Mouse (Mus musculus): ENCODE data around the gene Neurl3. TPM values are rescaled to one million over a fixed set of nuclear protein-coding genes. Genes with fewer than 3 reads are reported as not detected.
A peak's percentile ranks its signal among the peaks of the same experiment; 100 is the strongest.

Gene Neurl3
- 140 and 142 TPM in 2 replicates for total RNA-seq (2014; fragmentation: Nextera tagmentation)
- 91.7 and 120 TPM in 2 replicates for total RNA-seq (2017)
- polyA plus RNA-seq (2012): 35.1 and 38.7 TPM in 2 replicates

GRCm38 (mm10) chr1:36274455-36274854 lies at the start of gene Neurl3:
Neurl3 (minus strand) TSS chr1:36274679.
- TF ChIP-seq CTCF (IDR thresholded peaks at IDR 0.05; ENCODE audit: low read depth, low read length) (no peak), TAL1 (conservative IDR thresholded peaks at IDR 0.05; ENCODE audit: low read depth, low read length) (no peak), GATA1 (IDR thresholded peaks at IDR 0.05; ENCODE audit: borderline replicate concordance, low read length) (no peak), POLR2AphosphoS5 (IDR thresholded peaks at IDR 0.05; ENCODE audit: insufficient replicate concordance, low read depth, low read length) (no peak), GATA2 (IDR thresholded peaks at IDR 0.05; ENCODE audit: borderline replicate concordance, low read depth, low read length) (no peak)
- Histone ChIP-seq H3K27me3 (ENCODE audit: insufficient read depth, low read length) (no peaks in the 10 kb centered on the region), H3K9me3 (replicated peaks) (peaks cover 13% of the 10 kb centered on the region), H3K36me3 (replicated peaks) (peaks cover 29% of the 10 kb centered on the region), H3K4me3 (ENCODE audit: low read depth, low read length) (peak within 1 kb of the TSS; percentile 73), H3K4me1 (ENCODE audit: insufficient read depth, low read depth, low read length) (peaks cover 85% of the 10 kb centered on the region)
- no peak for ATAC-seq (ENCODE audit: extremely low read depth, insufficient number of reproducible peaks, low FRiP score, poor library complexity, severe bottlenecking)
- no peak for DNase-seq (ENCODE audit: low spot score)

- ATAC-seq (ENCODE audit: extremely low read depth, insufficient number of reproducible peaks, low FRiP score, poor library complexity, severe bottlenecking) (no peak), DNase-seq (ENCODE audit: low spot score) (peak; percentile 52)
- Histone ChIP-seq H3K27me3 (ENCODE audit: insufficient read depth, low read length) (no peaks in the 10 kb centered on the region), H3K36me3 (replicated peaks) (peaks cover 62% of the 10 kb centered on the region), H3K9me3 (replicated peaks) (no peaks in the 10 kb centered on the region), H3K4me3 (ENCODE audit: low read depth, low read length) (no peak overlapping the region), H3K4me1 (ENCODE audit: insufficient read depth, low read depth, low read length) (no peaks in the 10 kb centered on the region; the same call in 1 of the 2 replicates)
- TF ChIP-seq CTCF (IDR thresholded peaks at IDR 0.05; ENCODE audit: low read depth, low read length): no peak; the same call in 1 of the 2 replicates
- no peak for TF ChIP-seq GATA1 (IDR thresholded peaks at IDR 0.05; ENCODE audit: borderline replicate concordance, low read length)
- TF ChIP-seq TAL1 (conservative IDR thresholded peaks at IDR 0.05; ENCODE audit: low read depth, low read length): no peak
Observed at GRCm38 (mm10) chr1:36323746-36324448, 49.4 kb upstream of the Neurl3 start.

GRCm38 (mm10) chr1:36323076-36323475 lies 48.6 kb upstream of the Neurl3 start:
- H3K9me3 ChIP-seq (replicated peaks): no peaks in the 10 kb centered on the region
- ATAC-seq (ENCODE audit: extremely low read depth, insufficient number of reproducible peaks, low FRiP score, poor library complexity, severe bottlenecking): no peak
- peaks cover 71% of the 10 kb centered on the region for H3K36me3 ChIP-seq (replicated peaks)
- no peak for DNase-seq (ENCODE audit: low spot score)
- TF ChIP-seq GATA2 (IDR thresholded peaks at IDR 0.05; ENCODE audit: borderline replicate concordance, low read depth, low read length) (no peak), POLR2AphosphoS5 (IDR thresholded peaks at IDR 0.05; ENCODE audit: insufficient replicate concordance, low read depth, low read length) (no peak), TAL1 (conservative IDR thresholded peaks at IDR 0.05; ENCODE audit: low read depth, low read length) (no peak), CTCF (IDR thresholded peaks at IDR 0.05; ENCODE audit: low read depth, low read length) (no peak), GATA1 (IDR thresholded peaks at IDR 0.05; ENCODE audit: borderline replicate concordance, low read length) (no peak)
- H3K27me3 ChIP-seq (ENCODE audit: insufficient read depth, low read length): no peaks in the 10 kb centered on the region
- no peak overlapping the region for H3K4me3 ChIP-seq (ENCODE audit: low read depth, low read length)
- H3K4me1 ChIP-seq (ENCODE audit: insufficient read depth, low read depth, low read length): no peaks in the 10 kb centered on the region; the same call in 1 of the 2 replicates

- TF ChIP-seq CTCF (IDR thresholded peaks at IDR 0.05; ENCODE audit: low read depth, low read length): no peak
- no peak for TF ChIP-seq GATA2 (IDR thresholded peaks at IDR 0.05; ENCODE audit: borderline replicate concordance, low read depth, low read length)
- no peak for TF ChIP-seq GATA1 (IDR thresholded peaks at IDR 0.05; ENCODE audit: borderline replicate concordance, low read length)
- TF ChIP-seq TAL1 (conservative IDR thresholded peaks at IDR 0.05; ENCODE audit: low read depth, low read length): no peak
- no peak for TF ChIP-seq POLR2AphosphoS5 (IDR thresholded peaks at IDR 0.05; ENCODE audit: insufficient replicate concordance, low read depth, low read length)
- H3K9me3 ChIP-seq (replicated peaks): no peaks in the 10 kb centered on the region
- ATAC-seq (ENCODE audit: extremely low read depth, insufficient number of reproducible peaks, low FRiP score, poor library complexity, severe bottlenecking): peak; percentile 3; the same call in 1 of the 2 replicates
- H3K27me3 ChIP-seq (ENCODE audit: insufficient read depth, low read length): no peaks in the 10 kb centered on the region; the same call in 1 of the 2 replicates
- H3K36me3 ChIP-seq (replicated peaks): peaks cover 72% of the 10 kb centered on the region
- H3K4me1 ChIP-seq (ENCODE audit: insufficient read depth, low read depth, low read length): peaks cover 2% of the 10 kb centered on the region; the same call in 1 of the 2 replicates
- DNase-seq (ENCODE audit: low spot score): no peak
- no peak overlapping the region for H3K4me3 ChIP-seq (ENCODE audit: low read depth, low read length)
Observed at GRCm38 (mm10) chr1:36321829-36322573, 47.5 kb upstream of the Neurl3 start.

- no peaks in the 10 kb centered on the region for H3K9me3 ChIP-seq (replicated peaks)
- DNase-seq (ENCODE audit: low spot score): no peak
- peaks cover 80% of the 10 kb centered on the region for H3K36me3 ChIP-seq (replicated peaks)
- no peak overlapping the region for H3K4me3 ChIP-seq (ENCODE audit: low read depth, low read length)
- H3K27me3 ChIP-seq (ENCODE audit: insufficient read depth, low read length): no peaks in the 10 kb centered on the region; the same call in 1 of the 2 replicates
- peaks cover 2% of the 10 kb centered on the region; the same call in 1 of the 2 replicates for H3K4me1 ChIP-seq (ENCODE audit: insufficient read depth, low read depth, low read length)
- TF ChIP-seq CTCF (IDR thresholded peaks at IDR 0.05; ENCODE audit: low read depth, low read length) (no peak), POLR2AphosphoS5 (IDR thresholded peaks at IDR 0.05; ENCODE audit: insufficient replicate concordance, low read depth, low read length) (no peak), GATA2 (IDR thresholded peaks at IDR 0.05; ENCODE audit: borderline replicate concordance, low read depth, low read length) (no peak), TAL1 (conservative IDR thresholded peaks at IDR 0.05; ENCODE audit: low read depth, low read length) (no peak), GATA1 (IDR thresholded peaks at IDR 0.05; ENCODE audit: borderline replicate concordance, low read length) (no peak)
- ATAC-seq (ENCODE audit: extremely low read depth, insufficient number of reproducible peaks, low FRiP score, poor library complexity, severe bottlenecking): no peak
Observed at GRCm38 (mm10) chr1:36321164-36321563, 46.7 kb upstream of the Neurl3 start.

GRCm38 (mm10) chr1:36315776-36316100 lies 41.3 kb upstream of the Neurl3 start:
- DNase-seq (ENCODE audit: low spot score): no peak
- Histone ChIP-seq H3K27me3 (ENCODE audit: insufficient read depth, low read length) (no peaks in the 10 kb centered on the region; the same call in 1 of the 2 replicates), H3K9me3 (replicated peaks) (no peaks in the 10 kb centered on the region), H3K36me3 (replicated peaks) (peaks cover 95% of the 10 kb centered on the region), H3K4me3 (ENCODE audit: low read depth, low read length) (no peak overlapping the region), H3K4me1 (ENCODE audit: insufficient read depth, low read depth, low read length) (peaks cover 24% of the 10 kb centered on the region)
- TF ChIP-seq GATA1 (IDR thresholded peaks at IDR 0.05; ENCODE audit: borderline replicate concordance, low read length) (no peak), TAL1 (conservative IDR thresholded peaks at IDR 0.05; ENCODE audit: low read depth, low read length) (no peak), CTCF (IDR thresholded peaks at IDR 0.05; ENCODE audit: low read depth, low read length) (0 out of 2 replicates have a peak, but pooled peaks have one; percentile 11), GATA2 (IDR thresholded peaks at IDR 0.05; ENCODE audit: borderline replicate concordance, low read depth, low read length) (no peak), POLR2AphosphoS5 (IDR thresholded peaks at IDR 0.05; ENCODE audit: insufficient replicate concordance, low read depth, low read length) (no peak)
- no peak for ATAC-seq (ENCODE audit: extremely low read depth, insufficient number of reproducible peaks, low FRiP score, poor library complexity, severe bottlenecking)

Data from G1E (cell line).